Comparison of ENCODE assay signal across 28 mouse cellular contexts in genomic region chr11:112807838-112808506, GRCm38 (mm10). TPM values are rescaled to one million over a fixed set of nuclear protein-coding genes. Genes with fewer than 3 reads are reported as not detected.
A peak's percentile ranks its signal among the peaks of the same experiment; 100 is the strongest.
DNase-seq lines count a peak whose midpoint lies in the region; ATAC-seq and TF ChIP-seq lines count a peak whose summit lies in the region.
"Had no signal": no experiment of that assay in that cellular context is flagged by ENCODE, and none has a peak within 500 bp of the region (broad histone marks: within the 10 kb centered on the region; RNA-seq: fewer than 3 reads in every experiment).

No protein-coding gene starts in this region.

- peaks cover 12% of the 10 kb centered on the region; the same call in 1 of the 2 replicates for H3K4me1 ChIP-seq in intestine, embryonic 15.5 days (replicated peaks)
- peaks cover 3% of the 10 kb centered on the region; the same call in 1 of the 2 replicates for H3K4me1 ChIP-seq in intestine, postnatal 0 days (replicated peaks; ENCODE audit: control insufficient read depth, insufficient read depth, low read length)
- peaks cover 56% of the 10 kb centered on the region for H3K4me1 ChIP-seq in midbrain, embryonic 10.5 days
- H3K4me1 ChIP-seq in midbrain, embryonic 13.5 days (replicated peaks), result peaks cover 42% of the 10 kb centered on the region
- H3K4me1 ChIP-seq in embryonic facial prominence, embryonic 12.5 days, result peaks cover 22% of the 10 kb centered on the region
- peaks cover 17% of the 10 kb centered on the region for H3K4me1 ChIP-seq in stomach, embryonic 16.5 days (ENCODE audit: control insufficient read depth, insufficient read depth, low read length)
- peaks cover 22% of the 10 kb centered on the region for H3K4me1 ChIP-seq in forebrain, embryonic 11.5 days (replicated peaks; ENCODE audit: control insufficient read depth, insufficient read depth, low read length)

- H3K9ac ChIP-seq in intestine, embryonic 15.5 days, result no peak overlapping the region
- H3K9ac ChIP-seq in intestine, postnatal 0 days (ENCODE audit: low read depth, low read length), result no peak overlapping the region
- no peak overlapping the region for H3K9ac ChIP-seq in midbrain, embryonic 13.5 days (replicated peaks)
- H3K9ac ChIP-seq in embryonic facial prominence, embryonic 12.5 days, result no peak overlapping the region
- H3K9ac ChIP-seq in stomach, embryonic 16.5 days (ENCODE audit: low read length), result no peak overlapping the region
- no peak overlapping the region for H3K9ac ChIP-seq in forebrain, embryonic 11.5 days (ENCODE audit: low read length)
- H3K9ac ChIP-seq: embryonic facial prominence, embryonic 15.5 days; heart, embryonic 15.5 days; hindbrain, embryonic 12.5 days; kidney, embryonic 15.5 days; midbrain, embryonic 12.5 days; neural tube, embryonic 13.5 days had no signal

- ATAC-seq in intestine, embryonic 15.5 days, result peak; percentile 52
- ATAC-seq in intestine, postnatal 0 days, result no peak
- ATAC-seq in midbrain, embryonic 13.5 days, result no peak
- peak; percentile 47; the same call in 1 of the 2 replicates for ATAC-seq in embryonic facial prominence, embryonic 12.5 days (ENCODE audit: insufficient number of reproducible peaks, insufficient read depth, low FRiP score, low TSS enrichment)
- ATAC-seq in stomach, embryonic 16.5 days (ENCODE audit: insufficient read depth, low FRiP score), result no peak
- no peak for ATAC-seq in forebrain, embryonic 11.5 days (replicated peaks; ENCODE audit: low FRiP score)
- ATAC-seq: forebrain, embryonic 14.5 days; Patski had no signal

- 28% methylated on average over 8 of the region's 8 CpGs for WGBS in intestine, embryonic 15.5 days
- WGBS in intestine, postnatal 0 days, result 23% methylated on average over 8 of the region's 8 CpGs
- 76% methylated on average over 8 of the region's 8 CpGs for WGBS in midbrain, embryonic 10.5 days
- WGBS in midbrain, embryonic 13.5 days, result 70% methylated on average over 8 of the region's 8 CpGs
- WGBS in embryonic facial prominence, embryonic 12.5 days, result 35% methylated on average over 8 of the region's 8 CpGs
- WGBS in stomach, embryonic 16.5 days, result 33% methylated on average over 8 of the region's 8 CpGs
- 75% methylated on average over 8 of the region's 8 CpGs for WGBS in forebrain, embryonic 11.5 days

- H3K9me3 ChIP-seq in intestine, embryonic 15.5 days, result no peaks in the 10 kb centered on the region
- H3K9me3 ChIP-seq in intestine, postnatal 0 days (ENCODE audit: control insufficient read depth), result no peaks in the 10 kb centered on the region
- no peaks in the 10 kb centered on the region for H3K9me3 ChIP-seq in midbrain, embryonic 10.5 days (replicated peaks)
- H3K9me3 ChIP-seq in midbrain, embryonic 13.5 days, result no peaks in the 10 kb centered on the region
- no peaks in the 10 kb centered on the region for H3K9me3 ChIP-seq in embryonic facial prominence, embryonic 12.5 days
- H3K9me3 ChIP-seq in stomach, embryonic 16.5 days (replicated peaks; ENCODE audit: control insufficient read depth, low read length), result no peaks in the 10 kb centered on the region
- H3K9me3 ChIP-seq in forebrain, embryonic 11.5 days (ENCODE audit: control insufficient read depth, low read length), result no peaks in the 10 kb centered on the region
- H3K9me3 ChIP-seq: embryonic facial prominence, embryonic 15.5 days; heart, embryonic 10.5 days; heart, embryonic 15.5 days; hindbrain, embryonic 12.5 days; kidney, embryonic 15.5 days; midbrain, embryonic 12.5 days; neural tube, embryonic 13.5 days had no signal

- no peak for TF ChIP-seq CTCF in intestine, postnatal 0 days (IDR thresholded peaks at IDR 0.05; ENCODE audit: low read depth)

- H3K36me3 ChIP-seq in intestine, embryonic 15.5 days, result no peaks in the 10 kb centered on the region
- no peaks in the 10 kb centered on the region for H3K36me3 ChIP-seq in intestine, postnatal 0 days (ENCODE audit: control insufficient read depth, insufficient read depth)
- no peaks in the 10 kb centered on the region for H3K36me3 ChIP-seq in midbrain, embryonic 10.5 days
- H3K36me3 ChIP-seq in midbrain, embryonic 13.5 days, result no peaks in the 10 kb centered on the region
- no peaks in the 10 kb centered on the region for H3K36me3 ChIP-seq in embryonic facial prominence, embryonic 12.5 days
- H3K36me3 ChIP-seq in stomach, embryonic 16.5 days (ENCODE audit: control insufficient read depth, insufficient read depth, low read length), result no peaks in the 10 kb centered on the region
- no peaks in the 10 kb centered on the region for H3K36me3 ChIP-seq in forebrain, embryonic 11.5 days (ENCODE audit: control insufficient read depth, insufficient read depth, low read length)
- H3K36me3 ChIP-seq: embryonic facial prominence, embryonic 15.5 days; heart, embryonic 10.5 days; heart, embryonic 15.5 days; hindbrain, embryonic 12.5 days; kidney, embryonic 15.5 days; midbrain, embryonic 12.5 days; neural tube, embryonic 13.5 days had no signal

- no peak overlapping the region for H3K27ac ChIP-seq in intestine, embryonic 15.5 days
- H3K27ac ChIP-seq in intestine, postnatal 0 days (ENCODE audit: low read depth, low read length), result no peak overlapping the region
- H3K27ac ChIP-seq in midbrain, embryonic 10.5 days (replicated peaks), result peak overlapping the region; percentile 23; the same call in 1 of the 2 replicates
- H3K27ac ChIP-seq in midbrain, embryonic 13.5 days, result no peak overlapping the region
- H3K27ac ChIP-seq in embryonic facial prominence, embryonic 12.5 days, result no peak overlapping the region
- peak overlapping the region; percentile 59; the same call in 1 of the 2 replicates for H3K27ac ChIP-seq in stomach, embryonic 16.5 days (ENCODE audit: low read length)
- H3K27ac ChIP-seq in forebrain, embryonic 11.5 days (ENCODE audit: low read depth, low read length), result no peak overlapping the region
- H3K27ac ChIP-seq: embryonic facial prominence, embryonic 15.5 days; heart, embryonic 10.5 days; heart, embryonic 15.5 days; hindbrain, embryonic 12.5 days; kidney, embryonic 15.5 days; midbrain, embryonic 12.5 days; neural tube, embryonic 13.5 days had no signal

- no peaks in the 10 kb centered on the region for H3K27me3 ChIP-seq in intestine, embryonic 15.5 days (replicated peaks)
- no peaks in the 10 kb centered on the region for H3K27me3 ChIP-seq in intestine, postnatal 0 days (replicated peaks; ENCODE audit: control insufficient read depth, insufficient read depth, low read length)
- peaks cover 44% of the 10 kb centered on the region for H3K27me3 ChIP-seq in midbrain, embryonic 10.5 days (ENCODE audit: low read depth, poor library complexity, severe bottlenecking)
- no peaks in the 10 kb centered on the region for H3K27me3 ChIP-seq in midbrain, embryonic 13.5 days
- H3K27me3 ChIP-seq in embryonic facial prominence, embryonic 12.5 days, result 0 out of 2 replicates have a peak, but pooled peaks cover 4% of the 10 kb centered on the region
- no peaks in the 10 kb centered on the region for H3K27me3 ChIP-seq in stomach, embryonic 16.5 days (ENCODE audit: control insufficient read depth, insufficient read depth, low read length)
- H3K27me3 ChIP-seq in forebrain, embryonic 11.5 days (ENCODE audit: control insufficient read depth, insufficient read depth, low read length), result no peaks in the 10 kb centered on the region
- H3K27me3 ChIP-seq: hindbrain, embryonic 12.5 days; neural tube, embryonic 13.5 days; Patski had no signal

- H3K4me2 ChIP-seq in intestine, embryonic 15.5 days (replicated peaks), result no peak overlapping the region
- no peak overlapping the region for H3K4me2 ChIP-seq in intestine, postnatal 0 days (replicated peaks; ENCODE audit: low read depth)
- H3K4me2 ChIP-seq in midbrain, embryonic 13.5 days (replicated peaks), result no peak overlapping the region
- no peak overlapping the region for H3K4me2 ChIP-seq in embryonic facial prominence, embryonic 12.5 days (replicated peaks)
- no peak overlapping the region for H3K4me2 ChIP-seq in stomach, embryonic 16.5 days (ENCODE audit: low read depth, low read length)
- H3K4me2 ChIP-seq in forebrain, embryonic 11.5 days (ENCODE audit: low read depth, low read length, severe bottlenecking), result no peak overlapping the region
- H3K4me2 ChIP-seq: embryonic facial prominence, embryonic 15.5 days; heart, embryonic 15.5 days; hindbrain, embryonic 12.5 days; kidney, embryonic 15.5 days; midbrain, embryonic 12.5 days; neural tube, embryonic 13.5 days had no signal

- H3K4me3 ChIP-seq in intestine, embryonic 15.5 days (replicated peaks), result no peak overlapping the region
- no peak overlapping the region for H3K4me3 ChIP-seq in intestine, postnatal 0 days (ENCODE audit: low read depth, low read length)
- no peak overlapping the region for H3K4me3 ChIP-seq in midbrain, embryonic 10.5 days
- H3K4me3 ChIP-seq in midbrain, embryonic 13.5 days (replicated peaks), result no peak overlapping the region
- no peak overlapping the region for H3K4me3 ChIP-seq in embryonic facial prominence, embryonic 12.5 days
- H3K4me3 ChIP-seq in stomach, embryonic 16.5 days (replicated peaks; ENCODE audit: low read length), result no peak overlapping the region
- H3K4me3 ChIP-seq in forebrain, embryonic 11.5 days (ENCODE audit: low read depth, low read length), result no peak overlapping the region
- H3K4me3 ChIP-seq: embryonic facial prominence, embryonic 15.5 days; heart, embryonic 10.5 days; heart, embryonic 15.5 days; hindbrain, embryonic 12.5 days; kidney, embryonic 15.5 days; midbrain, embryonic 12.5 days; neural tube, embryonic 13.5 days had no signal

- DNase-seq in midbrain, embryonic 10.5 days (ENCODE audit: low spot score), result no peak
- no peak for DNase-seq in forebrain, embryonic 11.5 days (ENCODE audit: low spot score)
- DNase-seq: adrenal gland, postnatal 10 days; cerebellum, adult 11 months; cerebellum, adult 9-10 months; cerebellum, postnatal 36 days; gastrocnemius, postnatal 25 days; heart, adult 11 months; kidney, adult 18-20 months; kidney, postnatal 25 days; lung, adult 2 months; lung, postnatal 36 days; right cerebral cortex, postnatal 14 days; spleen, adult 18-20 months had no signal

RNA-seq across cellular contexts. Expression of gene Sox9, which starts 25.9 kb away (rescaled TPM):
- 35.0 and 41.2 TPM in 2 replicates for polyA plus RNA-seq in intestine, embryonic 15.5 days (2015; fragmentation: Nextera tagmentation; extraction: Ambion mirVana)
- 15.9 and 16.6 TPM in 2 replicates for polyA plus RNA-seq in intestine, postnatal 0 days (2015; fragmentation: Nextera tagmentation; extraction: Ambion mirVana)
- 61.8 and 108 TPM in 2 replicates for polyA plus RNA-seq in midbrain, embryonic 10.5 days (2016; fragmentation: Nextera tagmentation; extraction: Ambion mirVana)
- polyA plus RNA-seq in midbrain, embryonic 13.5 days (2015; fragmentation: Nextera tagmentation; extraction: Ambion mirVana), result 71.5 and 83.9 TPM in 2 replicates
- polyA plus RNA-seq in embryonic facial prominence, embryonic 12.5 days (2016; fragmentation: Nextera tagmentation; extraction: Ambion mirVana), result 138 and 149 TPM in 2 replicates
- polyA plus RNA-seq in stomach, embryonic 16.5 days (2015; fragmentation: Nextera tagmentation; extraction: Ambion mirVana), result 31.2 and 32.4 TPM in 2 replicates
- 165 and 180 TPM in 2 replicates for polyA plus RNA-seq in forebrain, embryonic 11.5 days (2014; fragmentation: Nextera tagmentation; extraction: Ambion mirVana)

Comparison
In these comparisons a context has a peak if more than half of its experiments do, and no peak if none do; other contexts are left out.
1. ATAC-seq: peak in intestine, embryonic 15.5 days (single experiment) and embryonic facial prominence, embryonic 12.5 days (single experiment); none in intestine, postnatal 0 days (single experiment), midbrain, embryonic 13.5 days (single experiment), stomach, embryonic 16.5 days (single experiment) and forebrain, embryonic 11.5 days (single experiment).
2. H3K27ac ChIP-seq: peak in midbrain, embryonic 10.5 days (single experiment) and stomach, embryonic 16.5 days (single experiment); none in intestine, embryonic 15.5 days (single experiment), intestine, postnatal 0 days (single experiment), midbrain, embryonic 13.5 days (single experiment), embryonic facial prominence, embryonic 12.5 days (single experiment) and forebrain, embryonic 11.5 days (single experiment).